Mouse (Mus musculus): ENCODE results near the gene Ddhd1.

The Ddhd1 gene

DNA sequence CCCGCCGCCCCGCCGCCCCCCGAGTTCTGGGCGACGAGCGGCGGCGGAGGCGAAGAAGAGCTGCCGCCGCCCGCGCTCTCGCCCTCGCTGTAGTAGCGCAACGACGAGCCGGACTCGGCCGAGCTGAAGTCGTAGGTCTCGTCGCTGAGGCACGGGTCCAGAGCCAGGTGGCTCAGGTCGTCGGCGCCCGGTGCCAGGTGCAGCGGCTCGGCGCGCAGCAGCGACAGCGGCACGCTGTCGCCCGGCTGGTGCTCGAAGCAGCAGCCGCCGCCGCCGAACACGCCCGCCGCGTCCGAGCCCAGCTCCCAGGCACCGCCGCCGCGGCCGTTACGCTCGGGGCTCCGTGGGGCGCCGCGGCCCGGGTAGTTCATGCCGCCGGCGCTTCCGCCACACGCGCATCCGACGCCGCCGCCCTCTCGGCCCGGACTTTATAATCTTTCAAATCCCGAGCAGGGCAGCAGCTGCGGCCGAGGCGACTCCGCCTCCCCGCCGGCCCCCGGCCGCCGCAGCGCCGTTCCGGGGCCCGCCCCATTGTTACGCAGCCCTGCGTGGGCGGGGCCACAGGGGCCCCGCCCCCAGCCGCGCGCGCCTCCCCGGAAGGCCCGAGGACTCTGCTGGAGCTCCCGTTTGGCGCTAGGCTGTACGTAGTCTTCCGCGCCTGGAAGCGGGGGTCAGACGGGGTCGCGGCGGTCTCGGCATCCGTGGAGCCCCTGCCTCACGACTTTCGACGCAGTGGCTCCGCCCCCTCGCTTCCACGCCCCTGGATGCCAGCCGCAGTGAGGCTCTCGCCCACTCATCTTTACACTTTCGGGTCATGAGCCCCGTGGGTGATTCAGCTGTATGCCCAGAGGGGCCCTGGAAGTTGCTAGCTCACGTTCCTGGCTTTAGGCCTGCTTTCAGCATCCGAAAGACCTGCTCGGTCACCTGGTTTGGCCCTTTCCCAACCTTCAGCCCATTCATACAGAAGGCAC, at the start of gene Ddhd1:
Ddhd1 (minus strand) TSS at position 503 of the 971 bp plus-strand sequence.
- DNase-seq: peak; percentile 81 to 84

DNA sequence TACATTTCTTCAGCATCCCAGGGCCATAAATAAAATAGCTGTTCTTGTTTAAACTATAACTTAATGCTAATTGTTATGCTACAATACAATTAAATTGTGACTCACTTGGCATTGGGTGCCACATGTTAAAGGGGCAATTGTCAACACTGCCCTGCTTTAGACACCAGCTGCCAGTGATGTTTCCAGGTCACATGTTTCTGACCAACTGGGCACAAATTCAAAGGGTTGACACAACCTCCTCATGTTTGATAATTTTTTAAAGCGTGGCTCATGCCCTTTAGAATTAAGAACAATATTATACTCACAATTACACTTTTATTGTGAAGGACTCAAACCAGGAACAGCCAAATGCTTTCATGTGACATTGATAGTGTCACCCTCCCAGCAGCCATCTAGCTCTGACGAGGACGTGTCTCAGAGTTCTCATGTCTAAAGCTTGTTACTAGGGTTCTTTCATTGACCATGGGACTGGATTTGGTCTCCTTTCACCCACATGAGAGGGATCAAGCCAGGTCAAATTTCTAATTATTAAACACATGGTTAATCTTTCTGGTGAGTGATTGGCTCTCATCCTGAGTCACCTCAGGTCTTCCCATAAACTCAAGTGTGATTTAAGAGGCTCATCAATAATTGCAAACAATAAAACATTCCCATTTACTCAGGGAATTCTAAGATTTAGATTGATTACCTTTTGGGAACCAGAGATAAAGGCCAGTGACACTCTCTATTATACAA, 49.4 kb upstream of the Ddhd1 start:
- DNase-seq: no peak

GRCm38 (mm10) chr14:45700031-45700572, 42.2 kb upstream of the Ddhd1 start:
- DNase-seq: no peak

- DNase-seq: no peak
Observed at GRCm38 (mm10) chr14:45698867-45699266, 40.9 kb upstream of the Ddhd1 start.

DNA sequence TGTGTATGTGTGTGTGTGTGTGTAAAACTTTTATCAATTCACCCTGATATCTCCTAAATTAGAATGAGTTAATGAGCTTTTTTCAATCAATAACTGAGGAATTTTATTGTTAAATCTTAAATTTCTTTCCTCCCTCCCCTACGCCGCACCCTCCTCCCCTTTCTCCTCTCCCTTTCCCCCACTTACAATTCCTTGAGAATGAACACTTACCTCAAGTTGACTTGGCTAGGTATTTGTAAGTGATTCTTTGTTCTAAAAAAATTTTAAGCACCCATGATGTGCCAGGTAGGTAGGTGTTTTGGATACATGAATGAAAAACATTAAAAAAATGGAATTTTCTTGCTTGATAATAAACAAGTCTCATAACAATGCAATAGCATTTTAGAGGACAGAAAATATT, 38.2 kb upstream of the Ddhd1 start:
- DNase-seq: no peak

DNA sequence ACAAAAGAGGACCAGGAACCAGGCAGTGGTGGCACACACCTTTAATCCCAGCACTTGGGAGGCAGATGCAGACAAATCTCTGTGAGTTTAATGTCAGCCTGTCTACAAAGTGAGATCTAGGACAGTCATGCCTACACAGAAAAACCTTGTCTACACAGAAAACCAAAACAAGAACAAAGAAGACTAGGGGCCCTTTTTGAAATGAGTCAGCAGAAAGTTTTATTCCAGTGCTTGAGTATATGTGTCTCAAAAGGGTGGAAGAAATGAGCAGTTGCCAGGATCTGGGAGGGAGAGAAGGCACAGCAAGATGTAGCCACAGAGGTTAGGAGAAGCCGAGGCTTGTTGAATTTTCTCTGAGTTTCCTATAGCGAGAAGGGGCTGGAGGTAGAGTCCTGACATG, 35.9 kb upstream of the Ddhd1 start:
- DNase-seq: no peak

- peak; percentile 5 to 39 for DNase-seq
Observed at GRCm38 (mm10) chr14:45690520-45691246, 32.7 kb upstream of the Ddhd1 start.

- DNase-seq: no peak
Observed at GRCm38 (mm10) chr14:45685313-45685712, 27.4 kb upstream of the Ddhd1 start.

DNA sequence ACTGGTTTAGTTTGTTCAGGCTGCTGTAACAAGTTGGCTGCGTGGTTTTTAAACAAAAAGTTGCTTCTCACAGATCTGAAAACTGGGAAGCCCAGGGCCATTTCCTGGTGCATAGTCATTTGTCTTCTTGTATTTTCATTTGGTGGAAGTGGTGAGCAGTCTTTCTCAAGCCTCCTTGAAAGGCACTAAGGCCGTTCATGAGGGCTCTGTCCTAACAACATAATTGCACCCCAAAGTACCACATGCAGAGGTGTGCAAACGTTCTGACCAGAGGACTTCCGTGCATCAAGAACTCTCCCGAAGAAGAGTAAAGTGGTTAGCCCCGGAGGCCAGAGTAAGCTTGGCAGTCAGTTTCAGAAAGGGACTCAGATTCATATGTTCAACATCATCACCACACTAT, 18.8 kb upstream of the Ddhd1 start:
- DNase-seq: no peak

- DNase-seq: no peak
Observed at GRCm38 (mm10) chr14:45668325-45668724, 10.4 kb upstream of the Ddhd1 start.

DNA sequence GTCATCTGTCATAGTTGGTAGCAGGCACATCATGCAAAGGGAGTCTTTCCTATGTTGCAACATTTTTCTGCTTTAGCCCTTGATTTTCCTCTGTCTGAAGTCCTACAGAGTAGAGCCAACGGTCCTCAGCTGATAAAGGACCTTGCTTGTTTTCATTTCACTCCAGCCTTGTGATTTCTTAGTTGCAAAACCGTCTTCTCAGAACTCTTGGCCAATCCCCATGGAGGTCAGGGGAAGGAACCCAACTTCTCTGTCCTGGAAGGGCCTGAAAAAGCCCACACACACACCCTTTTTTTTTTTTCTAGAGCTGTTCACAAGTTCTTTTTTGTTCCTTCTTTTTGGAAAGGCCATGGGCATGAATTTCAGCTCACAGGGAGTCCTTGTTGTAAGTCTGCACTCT, 9.3 kb upstream of the Ddhd1 start:
- no peak for DNase-seq

DNA sequence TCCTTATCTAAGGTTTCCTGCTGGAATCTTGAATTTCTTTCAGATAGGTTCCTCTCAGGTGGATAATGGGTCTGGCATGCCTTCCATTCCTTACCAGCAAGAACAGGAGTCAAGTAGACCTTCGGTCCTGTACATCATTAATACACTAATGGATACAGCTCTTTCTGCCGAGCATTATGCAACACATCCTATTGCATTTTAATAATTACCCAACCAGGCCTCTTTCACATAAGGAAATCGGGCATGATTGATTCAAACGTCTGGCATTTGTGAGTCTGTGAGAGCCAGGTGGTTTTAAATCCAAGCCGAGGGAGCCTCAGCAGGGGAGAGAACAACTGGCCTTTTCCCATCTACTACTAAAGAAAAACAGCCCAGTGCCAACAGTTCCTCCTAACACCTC, 3.6 kb upstream of the Ddhd1 start:
- DNase-seq: no peak

- no peak for DNase-seq
Observed at GRCm38 (mm10) chr14:45660315-45660714, 2.4 kb upstream of the Ddhd1 start.

DNA sequence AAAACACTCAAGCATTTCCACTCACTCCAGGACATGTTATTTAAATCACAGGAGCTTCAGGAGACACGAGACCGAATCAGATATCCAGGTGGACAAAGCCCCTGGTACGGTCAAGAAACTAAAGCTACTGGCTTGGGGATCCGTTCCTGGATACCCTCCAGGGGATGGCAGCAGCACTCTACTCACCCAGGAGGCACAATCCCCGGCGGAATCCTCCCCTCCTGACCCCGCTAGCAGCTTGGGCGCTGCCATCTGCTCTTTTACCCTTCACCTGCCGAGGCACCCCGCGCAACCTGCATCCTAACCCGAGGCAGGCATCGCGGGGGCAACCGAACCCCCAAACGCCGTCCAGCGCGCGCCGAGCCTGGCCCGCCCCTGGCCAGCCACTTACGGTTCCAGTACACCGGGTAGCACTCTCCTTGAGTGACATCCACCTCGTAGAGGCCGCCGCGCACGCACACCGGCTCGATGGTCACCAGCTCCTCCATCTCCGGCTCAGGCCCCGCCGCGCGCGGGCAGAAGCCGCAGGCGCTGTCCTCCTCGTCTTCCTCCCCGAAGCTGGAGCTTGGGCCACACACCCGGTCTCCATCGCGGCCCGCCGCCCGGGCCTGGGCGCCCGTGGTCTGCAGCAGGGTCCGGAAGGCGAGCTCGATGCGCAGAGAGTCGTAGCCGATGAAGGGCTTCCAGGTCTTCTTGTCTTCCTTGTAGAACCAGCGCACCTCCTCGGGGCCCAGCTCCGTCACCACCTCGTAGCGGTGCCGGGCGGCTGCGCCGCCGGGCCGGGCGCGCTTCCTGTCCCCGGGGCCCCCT, 907 bp downstream of the Ddhd1 start:
- peak; percentile 52 to 61 for DNase-seq

GRCm38 (mm10) chr14:45654876-45655416, 3.0 kb downstream of the Ddhd1 start:
- no peak for DNase-seq

DNA sequence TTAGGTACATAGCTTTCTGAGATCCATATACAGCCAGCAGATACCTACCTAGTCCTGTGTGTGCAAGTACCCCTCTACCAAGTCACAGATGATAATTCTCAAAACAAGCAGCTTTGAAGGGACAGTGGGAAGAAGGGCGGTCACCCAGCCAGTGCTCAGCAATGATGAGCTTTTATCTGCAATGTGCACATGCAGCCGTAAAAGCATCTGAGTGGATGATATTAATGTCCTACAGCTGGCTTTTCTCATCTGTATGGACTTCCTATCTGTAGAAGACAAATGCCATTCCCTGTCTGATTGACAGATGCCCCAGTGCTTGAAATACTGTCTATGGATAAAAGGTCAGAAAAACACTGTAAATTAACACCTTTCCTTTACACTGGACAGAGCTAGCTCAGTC, 4.2 kb downstream of the Ddhd1 start:
- DNase-seq: no peak

DNA sequence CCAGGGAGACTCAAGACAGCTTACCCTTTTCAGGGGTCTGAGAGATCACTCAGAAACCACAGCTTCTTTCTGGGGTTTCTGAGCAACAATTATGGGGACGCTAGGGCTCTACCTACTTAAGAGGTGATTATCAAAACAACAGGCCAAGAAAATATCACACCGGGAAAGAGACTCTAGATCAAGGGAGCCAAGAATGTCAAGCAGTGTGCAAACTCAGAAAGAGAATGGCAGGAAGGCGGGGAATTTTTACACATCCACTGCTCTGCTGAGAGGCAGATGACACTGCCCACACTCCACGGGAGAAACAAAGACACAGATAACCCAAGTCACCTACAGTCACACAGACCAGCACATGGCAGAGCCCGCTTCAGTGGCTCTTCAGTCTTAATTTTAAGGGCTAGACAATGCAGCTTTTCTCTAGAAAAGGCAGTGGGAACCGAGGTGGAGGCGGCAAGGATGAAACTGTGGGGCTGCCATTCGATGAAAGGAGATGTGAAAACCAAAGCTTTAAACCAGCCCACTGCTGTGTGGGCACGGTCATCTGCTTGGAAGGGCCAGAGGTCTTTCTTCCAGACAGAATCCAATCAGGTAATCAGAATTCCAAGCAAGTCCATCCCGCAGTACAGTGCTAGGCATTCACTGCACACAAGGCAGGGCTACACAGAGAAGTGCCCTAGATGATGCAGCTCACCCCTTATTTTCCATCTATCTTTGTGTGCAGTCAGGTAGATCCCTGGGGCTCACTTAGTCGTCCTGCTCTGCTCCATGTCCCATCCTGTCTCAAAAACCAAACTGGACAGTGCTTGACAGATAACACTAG, 8.7 kb downstream of the Ddhd1 start:
- DNase-seq: no peak

GRCm38 (mm10) chr14:45648144-45648543, 9.8 kb downstream of the Ddhd1 start:
- no peak for DNase-seq

GRCm38 (mm10) chr14:45647632-45648031, 10.3 kb downstream of the Ddhd1 start:
- DNase-seq: no peak

GRCm38 (mm10) chr14:45647175-45647574, 10.8 kb downstream of the Ddhd1 start:
- DNase-seq: no peak

- DNase-seq: no peak
Observed at GRCm38 (mm10) chr14:45644786-45645185, 13.2 kb downstream of the Ddhd1 start.
